Mouse (Mus musculus) left cerebral cortex, adult 2 months (tissue): ENCODE measurements around the gene Foxn3. TPM values are rescaled to one million over a fixed set of nuclear protein-coding genes. Genes with fewer than 3 reads are reported as not detected.

ENCODE experiments used
- DNase-seq, 2 experiments: peaks; one replicate each; pipeline ENCODE4 v3.0.0; 2021 to 2022; ENCODE audit warnings: low spot score in 2 of 2, mixed read lengths in 1 of 2; ENCODE audit errors: extremely low spot score in 1 of 2
- H3K27ac ChIP-seq: fragments of 200-600 bp; 2 replicates; pipeline ENCODE4 v1.8.1; 2022
- H3K4me3 ChIP-seq: fragments of 200-600 bp; 2 replicates; pipeline ENCODE4 v1.8.1; 2022
- CTCF ChIP-seq: fragments of 200-600 bp; IDR thresholded peaks from 2 replicates; pipeline ENCODE4 v1.8.1; 2022; ENCODE audit warnings: antibody characterized with exemption, mild to moderate bottlenecking, moderate library complexity
- intact Hi-C: fragments of 180-260 bp; cut with DNase I; formaldehyde crosslinking; loops from one replicate; pipeline ENCODE4 v1.15.1; 2025
- total RNA-seq, 2 experiments: library from RNA; stranded (reverse); gene quantifications; 2 replicates each; pipeline ENCODE4 v1.2.3; 2021

Foxn3 gene
- total RNA-seq, 2 experiments from 2014 or later = 52.4 to 57.4 TPM

DNA sequence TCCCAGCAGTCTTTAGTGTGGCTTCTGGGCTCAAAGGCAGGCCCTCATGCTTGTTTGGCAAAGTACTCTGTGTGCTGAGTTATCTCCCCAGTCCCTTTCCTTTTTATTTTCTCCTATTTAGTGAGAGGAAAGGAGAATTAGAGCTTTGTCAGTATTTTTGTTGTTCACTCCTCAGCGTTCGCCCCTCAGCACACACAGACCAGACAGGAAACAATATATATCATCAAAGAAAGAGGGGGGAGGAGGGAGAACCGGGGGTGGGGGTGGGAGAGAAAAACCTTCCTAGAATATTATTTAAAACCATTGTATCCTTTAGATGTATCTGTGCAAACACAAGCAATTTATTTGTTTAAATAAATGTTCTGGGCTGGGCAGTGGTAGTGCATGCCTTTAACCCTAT lies 47.9 kb downstream of the Foxn3 start:
- TF ChIP-seq CTCF = no peak
- Histone ChIP-seq H3K27ac (no peak overlapping the region), H3K4me3 (no peak overlapping the region)
- intact Hi-C loops = no loop called here
- no peak for DNase-seq

DNA sequence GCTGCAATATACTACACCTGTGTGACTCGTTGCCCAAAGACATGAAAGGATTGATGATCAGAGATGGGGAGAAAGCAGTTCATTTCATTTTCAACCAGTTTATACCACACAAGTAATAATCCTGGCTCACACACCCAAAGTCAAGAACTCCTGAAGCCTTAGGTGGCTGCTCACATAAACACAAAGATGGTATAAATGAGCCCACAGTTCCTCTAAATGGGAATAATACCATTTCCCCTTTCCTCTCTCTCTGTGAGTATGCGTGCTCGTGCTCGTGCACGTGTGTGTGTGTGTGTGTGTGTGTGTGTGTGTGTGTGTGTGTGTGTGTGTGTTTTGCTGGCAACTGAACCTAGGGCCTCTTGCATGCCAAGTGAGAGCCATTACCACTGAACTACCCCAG lies 51.7 kb downstream of the Foxn3 start:
- no peak overlapping the region for H3K4me3 ChIP-seq
- intact Hi-C loops = no loop called here
- DNase-seq = no peak
- TF ChIP-seq CTCF = no peak
- no peak overlapping the region for H3K27ac ChIP-seq

DNA sequence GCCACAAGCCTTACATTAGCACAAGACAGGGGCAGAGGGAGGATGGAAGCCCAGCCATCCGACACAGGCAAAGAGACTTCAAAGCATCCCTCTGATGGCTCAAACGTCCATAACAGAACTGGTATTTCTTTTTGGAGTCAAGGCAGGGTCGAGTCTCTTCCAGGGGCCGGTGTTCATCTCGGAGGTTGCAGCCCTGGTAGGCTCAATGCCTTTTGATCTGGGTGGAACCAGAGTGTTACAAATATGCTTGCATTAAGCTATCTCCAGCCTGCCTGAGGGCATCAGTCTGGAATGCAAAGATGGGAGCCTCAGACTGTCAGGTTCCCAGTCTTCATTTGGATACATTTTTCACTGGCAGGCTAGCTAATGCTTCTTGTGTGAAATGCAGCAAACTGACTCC lies 52.6 kb downstream of the Foxn3 start:
- Histone ChIP-seq H3K27ac (no peak overlapping the region), H3K4me3 (no peak overlapping the region)
- TF ChIP-seq CTCF = no peak
- no peak for DNase-seq
- intact Hi-C loops = no loop called here

GRCm38 (mm10) chr12:99502225-99502624 lies 61.2 kb downstream of the Foxn3 start:
- H3K4me3 ChIP-seq = no peak overlapping the region
- no peak overlapping the region for H3K27ac ChIP-seq
- intact Hi-C loops = no loop called here
- no peak for DNase-seq
- TF ChIP-seq CTCF = no peak

GRCm38 (mm10) chr12:99498978-99499694 lies 64.2 kb downstream of the Foxn3 start:
- intact Hi-C loops = no loop called here
- Histone ChIP-seq H3K27ac (no peak overlapping the region), H3K4me3 (peak overlapping the region; percentile 28; the same call in 1 of the 2 replicates)
- no peak for TF ChIP-seq CTCF
- peak; percentile 39 to 57 for DNase-seq

GRCm38 (mm10) chr12:99498189-99498977 lies 65.0 kb downstream of the Foxn3 start:
- no peak for TF ChIP-seq CTCF
- no peak for DNase-seq
- intact Hi-C loops = no loop called here
- Histone ChIP-seq H3K27ac (no peak overlapping the region), H3K4me3 (peak overlapping the region; percentile 28; the same call in 1 of the 2 replicates)

GRCm38 (mm10) chr12:99496945-99497344 lies 66.4 kb downstream of the Foxn3 start:
- Histone ChIP-seq H3K27ac (no peak overlapping the region), H3K4me3 (no peak overlapping the region)
- intact Hi-C loops = no loop called here
- DNase-seq = no peak
- no peak for TF ChIP-seq CTCF

DNA sequence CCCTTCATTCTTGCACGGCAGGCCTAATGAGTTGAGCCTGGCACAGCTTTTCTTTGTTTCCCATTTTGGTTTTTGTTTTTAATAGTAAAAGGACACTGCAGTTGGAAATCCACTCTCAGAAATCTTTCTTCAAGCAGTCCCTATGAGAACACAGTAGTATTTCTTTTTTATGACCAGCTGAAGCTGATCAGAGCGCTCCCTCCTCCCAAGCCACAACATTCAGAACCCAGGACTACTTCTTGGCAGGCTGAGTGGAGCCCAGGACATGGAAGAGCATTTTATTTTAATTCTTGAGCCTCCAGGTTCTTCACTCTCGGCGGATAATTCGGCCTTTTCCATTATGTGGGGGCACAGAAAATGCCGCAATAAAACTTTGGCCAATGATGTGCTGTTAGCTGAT lies 73.2 kb downstream of the Foxn3 start:
- no peak for TF ChIP-seq CTCF
- DNase-seq = no peak
- no peak overlapping the region for H3K27ac ChIP-seq
- intact Hi-C loops = no loop called here
- H3K4me3 ChIP-seq = no peak overlapping the region

GRCm38 (mm10) chr12:99489001-99489592 lies 74.3 kb downstream of the Foxn3 start:
- no peak for TF ChIP-seq CTCF
- no peak overlapping the region for H3K27ac ChIP-seq
- no peak for DNase-seq
- intact Hi-C loops = no loop called here
- H3K4me3 ChIP-seq = no peak overlapping the region

- no peak for DNase-seq
- no peak for TF ChIP-seq CTCF
- no peak overlapping the region for H3K4me3 ChIP-seq
- no peak overlapping the region for H3K27ac ChIP-seq
- intact Hi-C loops = no loop called here
Observed at GRCm38 (mm10) chr12:99480372-99480771, 83.0 kb downstream of the Foxn3 start.

GRCm38 (mm10) chr12:99474176-99474575 lies 89.2 kb downstream of the Foxn3 start:
- H3K27ac ChIP-seq = no peak overlapping the region

DNA sequence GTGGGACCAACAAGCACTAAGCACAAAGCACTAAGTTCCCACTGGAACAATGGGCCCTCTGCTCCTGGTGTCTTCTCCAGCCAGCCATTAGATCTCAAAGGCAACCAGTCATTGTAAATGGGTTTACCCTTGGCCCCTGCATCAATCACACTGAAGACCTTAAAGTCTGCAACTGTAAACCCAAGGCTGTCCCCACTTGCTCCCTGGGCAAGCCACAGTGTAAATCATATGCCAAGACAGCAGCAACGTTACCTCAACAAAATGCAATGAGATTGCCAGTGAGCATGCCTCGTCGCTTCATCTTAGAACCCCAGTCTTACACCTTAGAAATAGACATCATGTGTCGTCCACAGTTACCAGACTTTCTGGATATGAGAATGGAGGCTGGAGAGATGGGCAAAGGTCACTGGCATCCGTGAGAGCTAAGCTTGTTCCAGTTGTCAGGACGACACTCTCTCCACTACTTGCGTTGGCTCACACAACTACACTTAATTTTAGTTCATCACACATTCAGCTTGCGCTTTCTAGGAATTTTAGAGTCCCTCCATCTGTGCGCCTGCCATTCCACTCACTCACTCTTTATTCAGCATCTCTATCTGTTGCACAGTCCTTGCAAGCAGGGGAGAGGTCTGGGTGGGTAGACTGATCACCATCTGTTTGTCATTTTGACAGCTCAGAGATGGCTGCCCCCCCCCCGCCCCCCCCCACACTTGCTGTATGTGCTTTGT lies 89.8 kb downstream of the Foxn3 start:
- intact Hi-C loops = no loop called here
- H3K4me3 ChIP-seq = no peak overlapping the region
- no peak overlapping the region for H3K27ac ChIP-seq
- no peak for DNase-seq
- TF ChIP-seq CTCF = no peak

More at GRCm38 (mm10) chr12:99474176-99474575, 89.2 kb downstream of the Foxn3 start:
- intact Hi-C loops = no loop called here
- no peak for TF ChIP-seq CTCF
- H3K4me3 ChIP-seq = no peak overlapping the region
- DNase-seq = no peak
